Mouse (Mus musculus) forebrain, embryonic 16.5 days (tissue): Measurements from ENCODE around the gene Sardh. TPM values are rescaled to one million over a fixed set of nuclear protein-coding genes. Genes with fewer than 3 reads are reported as not detected.

Experiments used
- ATAC-seq: fragments of 200-750 bp; cut with Nextera tagmentation; 2 replicates; pipeline ENCODE4 v1.8.0; 2017; ENCODE audit warnings: mild to moderate bottlenecking, moderate library complexity
- H3K27ac ChIP-seq: fragments of 300-500 bp; sonication (generic); 2 replicates; pipeline ENCODE4 v1.5.1; 2014; ENCODE audit warnings: low read length, control low read depth
- H3K27me3 ChIP-seq: fragments of 300-500 bp; sonication (generic); replicated peaks from 2 replicates; pipeline ENCODE4 v1.6.1; 2014; ENCODE audit warnings: low read length; ENCODE audit not compliant: control insufficient read depth, insufficient read depth
- H3K36me3 ChIP-seq: fragments of 300-500 bp; sonication (generic); 2 replicates; pipeline ENCODE4 v1.6.1; 2014; ENCODE audit not compliant: control insufficient read depth, insufficient read depth
- H3K4me1 ChIP-seq: fragments of 300-500 bp; sonication (generic); replicated peaks from 2 replicates; pipeline ENCODE4 v1.6.1; 2014; ENCODE audit warnings: low read length; ENCODE audit not compliant: control insufficient read depth, insufficient read depth
- H3K4me2 ChIP-seq: fragments of 300-500 bp; sonication (generic); 2 replicates; pipeline ENCODE4 v1.6.1; 2014; ENCODE audit warnings: mild to moderate bottlenecking, low read length, control low read depth
- H3K4me3 ChIP-seq: fragments of 300-500 bp; sonication (generic); replicated peaks from 2 replicates; pipeline ENCODE4 v1.5.1; 2014; ENCODE audit warnings: mild to moderate bottlenecking, low read length, control low read depth
- H3K9ac ChIP-seq: fragments of 300-500 bp; sonication (generic); replicated peaks from 2 replicates; pipeline ENCODE4 v1.6.1; 2014; ENCODE audit warnings: low read depth, low read length, control low read depth
- H3K9me3 ChIP-seq: fragments of 300-500 bp; sonication (generic); 2 replicates; pipeline ENCODE4 v1.6.1; 2016; ENCODE audit warnings: low read length; ENCODE audit not compliant: control insufficient read depth
- WGBS: fragments of 180-500 bp; shearing (Covaris S2); extraction: QIAGEN DNeasy Blood & Tissue Kit; methylation state at CpG from one replicate; pipeline ENCODE4 v1.1.7; 2014; 5-methylcytosine and 5-hydroxymethylcytosine counted together
- polyA plus RNA-seq: library from polyadenylated mRNA; unstranded; fragments of >200 nt; fragmentation: Nextera tagmentation; extraction: Ambion mirVana; gene quantifications from 2 replicates; pipeline ENCODE4 v1.2.1, GENCODE M21; 2015

Gene Sardh
- polyA plus RNA-seq, 1 experiment from 2014 or later = 5.8 TPM

GRCm38 (mm10) chr2:27163851-27164250 lies 84.3 kb downstream of the Sardh start:
- Histone ChIP-seq H3K36me3 (no peaks in the 10 kb centered on the region), H3K27me3 (no peaks in the 10 kb centered on the region), H3K9ac (no peak overlapping the region), H3K4me2 (no peak overlapping the region), H3K4me3 (no peak overlapping the region), H3K4me1 (peaks cover 5% of the 10 kb centered on the region), H3K27ac (no peak overlapping the region; the same call in 1 of the 2 replicates), H3K9me3 (no peaks in the 10 kb centered on the region)
- 51% methylated on average over 5 of the region's 5 CpGs for WGBS
- ATAC-seq = no peak

- Histone ChIP-seq H3K9me3 (no peaks in the 10 kb centered on the region), H3K27ac (no peak overlapping the region), H3K4me3 (no peak overlapping the region), H3K4me1 (peaks cover 5% of the 10 kb centered on the region), H3K27me3 (no peaks in the 10 kb centered on the region), H3K9ac (no peak overlapping the region), H3K4me2 (no peak overlapping the region), H3K36me3 (no peaks in the 10 kb centered on the region)
- 44% methylated on average over 11 of the region's 11 CpGs for WGBS
- ATAC-seq = no peak
Measured at GRCm38 (mm10) chr2:27162656-27163055, 85.5 kb downstream of the Sardh start.

- Histone ChIP-seq H3K27me3 (no peaks in the 10 kb centered on the region), H3K36me3 (no peaks in the 10 kb centered on the region), H3K4me1 (peaks cover 5% of the 10 kb centered on the region), H3K4me2 (no peak overlapping the region), H3K27ac (no peak overlapping the region), H3K9ac (no peak overlapping the region), H3K4me3 (no peak overlapping the region), H3K9me3 (no peaks in the 10 kb centered on the region)
- WGBS = 87% methylated on average over 2 of the region's 2 CpGs
- ATAC-seq = no peak
Measured at GRCm38 (mm10) chr2:27161526-27161925, 86.6 kb downstream of the Sardh start.

- no peak overlapping the region for H3K4me3 ChIP-seq
- H3K9ac ChIP-seq = no peak overlapping the region
- WGBS = 58% methylated on average over 6 of the region's 6 CpGs
- H3K36me3 ChIP-seq = no peaks in the 10 kb centered on the region
- no peak for ATAC-seq
- no peak overlapping the region for H3K4me2 ChIP-seq
- no peaks in the 10 kb centered on the region for H3K27me3 ChIP-seq
- no peak overlapping the region for H3K27ac ChIP-seq
- H3K4me1 ChIP-seq = no peaks in the 10 kb centered on the region
- H3K9me3 ChIP-seq = no peaks in the 10 kb centered on the region
Measured at GRCm38 (mm10) chr2:27156596-27156995, 91.5 kb downstream of the Sardh start.

- H3K36me3 ChIP-seq = no peaks in the 10 kb centered on the region
- no peak overlapping the region for H3K4me3 ChIP-seq
- no peak overlapping the region for H3K4me2 ChIP-seq
- no peaks in the 10 kb centered on the region for H3K4me1 ChIP-seq
- H3K9me3 ChIP-seq = no peaks in the 10 kb centered on the region
- no peaks in the 10 kb centered on the region for H3K27me3 ChIP-seq
- no peak overlapping the region for H3K27ac ChIP-seq
- 40% methylated on average over 10 of the region's 10 CpGs for WGBS
- ATAC-seq = no peak
- H3K9ac ChIP-seq = no peak overlapping the region
Measured at GRCm38 (mm10) chr2:27154466-27155185, 93.5 kb downstream of the Sardh start.

- Histone ChIP-seq H3K27ac (no peak overlapping the region), H3K4me3 (no peak overlapping the region), H3K36me3 (no peaks in the 10 kb centered on the region), H3K9ac (no peak overlapping the region), H3K4me2 (no peak overlapping the region), H3K4me1 (no peaks in the 10 kb centered on the region; the same call in 1 of the 2 replicates), H3K9me3 (no peaks in the 10 kb centered on the region), H3K27me3 (no peaks in the 10 kb centered on the region)
- WGBS = 0% methylated on average over 2 of the region's 2 CpGs
- ATAC-seq = no peak
Measured at GRCm38 (mm10) chr2:27149457-27149856, 98.7 kb downstream of the Sardh start.

- no peaks in the 10 kb centered on the region for H3K9me3 ChIP-seq
- no peak overlapping the region for H3K4me2 ChIP-seq
- no peak overlapping the region for H3K4me3 ChIP-seq
- H3K27ac ChIP-seq = no peak overlapping the region
- ATAC-seq = no peak
- 79% methylated on average over 6 of the region's 6 CpGs for WGBS
- peaks cover 3% of the 10 kb centered on the region; the same call in 1 of the 2 replicates for H3K4me1 ChIP-seq
- H3K9ac ChIP-seq = no peak overlapping the region
- peaks cover 5% of the 10 kb centered on the region for H3K27me3 ChIP-seq
- H3K36me3 ChIP-seq = no peaks in the 10 kb centered on the region
Measured at GRCm38 (mm10) chr2:27146840-27147239, 101.3 kb downstream of the Sardh start.

- H3K36me3 ChIP-seq = no peaks in the 10 kb centered on the region
- no peak overlapping the region for H3K27ac ChIP-seq
- H3K4me2 ChIP-seq = no peak overlapping the region
- ATAC-seq = no peak
- H3K9me3 ChIP-seq = no peaks in the 10 kb centered on the region
- H3K4me3 ChIP-seq = no peak overlapping the region
- H3K9ac ChIP-seq = no peak overlapping the region
- peaks cover 15% of the 10 kb centered on the region for H3K27me3 ChIP-seq
- peaks cover 5% of the 10 kb centered on the region; the same call in 1 of the 2 replicates for H3K4me1 ChIP-seq
- 47% methylated on average over 2 of the region's 2 CpGs for WGBS
Measured at GRCm38 (mm10) chr2:27144957-27145356, 103.2 kb downstream of the Sardh start.

GRCm38 (mm10) chr2:27141950-27142693 lies 106.0 kb downstream of the Sardh start, which contains the start of gene Fam163b:
TSS of gene Fam163b (minus strand) at chr2:27142491.
- Histone ChIP-seq H3K4me3 (peak within 1 kb of the TSS; percentile 48), H3K36me3 (no peaks in the 10 kb centered on the region), H3K4me1 (peaks cover 5% of the 10 kb centered on the region; the same call in 1 of the 2 replicates), H3K27me3 (peaks cover 19% of the 10 kb centered on the region), H3K4me2 (peak within 1 kb of the TSS; percentile 68), H3K9me3 (no peaks in the 10 kb centered on the region), H3K27ac (no peak within 1 kb of the TSS), H3K9ac (peak within 1 kb of the TSS; percentile 67)
- ATAC-seq = peak; percentile 65
- 2% methylated on average over 60 of the region's 62 CpGs for WGBS
